Mouse (Mus musculus) kidney, adult 9 months (tissue): ENCODE data around the gene Irf2bpl.

Experiments used
- DNase-seq: peaks from one replicate; pipeline ENCODE4 v3.0.0; 2022

The Irf2bpl gene

DNA sequence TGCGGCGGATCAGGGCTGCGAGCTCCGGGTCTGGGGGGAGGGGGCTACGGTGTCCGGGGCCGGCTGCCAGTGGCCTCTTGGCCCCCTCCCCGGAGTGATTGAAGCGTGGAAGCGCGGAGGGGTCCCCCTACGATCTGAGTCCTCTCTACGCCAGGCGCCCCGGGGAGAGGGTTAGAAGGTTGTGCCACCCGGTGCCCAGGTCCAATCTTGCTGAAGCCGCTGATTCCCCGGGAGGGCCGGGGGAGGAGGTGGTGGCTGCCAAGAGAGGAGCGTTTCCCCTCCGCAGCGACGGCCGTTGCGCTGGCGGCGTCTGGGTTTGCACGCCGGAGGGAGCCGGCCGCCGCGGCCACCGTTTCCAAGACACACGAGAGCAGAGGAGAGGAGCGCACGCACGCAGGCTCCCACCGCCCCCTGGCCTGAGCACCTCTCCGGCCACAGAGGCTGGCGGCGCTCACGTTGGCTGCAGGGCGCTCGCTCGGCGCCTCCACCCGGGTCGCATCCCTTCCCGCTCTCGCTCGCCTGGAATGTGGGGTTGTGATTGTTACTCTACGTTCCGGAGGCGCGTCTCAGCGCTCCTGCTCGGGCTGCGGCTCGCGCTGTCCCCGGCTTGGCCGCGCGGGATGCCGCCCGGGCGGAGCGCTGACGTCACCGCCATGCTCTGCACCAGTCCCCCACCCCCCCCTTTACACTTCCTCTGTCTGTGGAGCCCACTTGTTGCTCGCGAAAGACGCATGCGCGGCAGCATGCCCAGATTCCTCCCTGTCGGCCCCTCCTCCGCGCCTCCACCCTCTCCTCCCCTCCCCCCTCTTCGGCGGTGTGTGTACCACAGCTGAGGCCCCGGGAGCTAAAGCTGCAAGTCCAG, at the start of gene Irf2bpl:
Gene Irf2bpl (minus strand): TSS at position 602 of the 862 bp plus-strand sequence.
- DNase-seq: peak; percentile 99

DNA sequence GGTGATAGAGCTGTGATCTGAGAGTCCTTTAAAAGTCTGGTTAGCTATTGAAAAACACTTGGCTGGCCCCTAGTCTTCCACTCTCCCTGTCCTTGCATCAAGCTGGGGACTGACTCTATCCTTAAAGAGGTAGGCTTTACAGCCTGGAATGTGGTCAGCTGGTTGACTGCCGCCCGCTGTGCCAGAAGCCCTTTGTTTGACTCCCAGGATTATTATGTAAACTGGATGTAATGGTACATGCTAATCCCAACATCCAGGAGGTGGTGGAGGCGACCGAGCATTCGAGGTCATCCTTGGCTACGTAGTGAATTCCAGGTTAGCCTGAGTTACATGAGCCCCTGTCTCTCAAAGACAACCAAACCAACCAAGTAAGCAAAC, 48.0 kb upstream of the Irf2bpl start:
- DNase-seq: peak; percentile 81

DNA sequence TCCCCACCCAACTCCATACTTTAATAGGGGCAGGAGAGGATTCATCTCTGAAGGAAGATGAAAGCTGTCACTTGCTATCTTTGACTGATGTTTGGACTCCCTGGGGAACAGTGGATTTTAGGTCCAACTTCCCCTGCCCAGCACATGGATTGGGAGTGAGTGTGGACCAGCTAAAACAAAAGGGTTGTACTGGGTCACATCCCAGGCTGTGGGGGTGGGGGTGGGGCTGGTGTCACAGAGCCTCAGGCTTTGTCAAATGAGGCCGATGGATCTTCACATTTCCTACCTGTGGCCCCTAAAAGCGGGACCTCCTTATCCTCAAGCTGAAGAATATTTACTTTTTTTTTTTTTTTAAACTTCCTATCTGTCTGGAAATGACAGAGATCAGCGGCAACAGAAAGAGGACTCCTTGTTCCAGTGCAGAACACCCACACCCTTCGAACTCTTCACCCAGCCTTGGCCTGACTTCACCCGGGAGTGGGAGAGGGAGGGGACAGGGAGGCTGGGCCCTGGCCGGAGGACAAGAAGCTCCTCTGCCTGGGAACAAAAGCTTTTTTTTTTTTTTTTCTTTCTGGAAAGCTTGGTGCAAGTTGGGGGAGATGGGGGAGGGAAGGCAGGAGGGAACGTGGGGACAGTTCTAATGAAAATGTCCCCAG, 47.4 kb upstream of the Irf2bpl start:
- peak; percentile 88 for DNase-seq

DNA sequence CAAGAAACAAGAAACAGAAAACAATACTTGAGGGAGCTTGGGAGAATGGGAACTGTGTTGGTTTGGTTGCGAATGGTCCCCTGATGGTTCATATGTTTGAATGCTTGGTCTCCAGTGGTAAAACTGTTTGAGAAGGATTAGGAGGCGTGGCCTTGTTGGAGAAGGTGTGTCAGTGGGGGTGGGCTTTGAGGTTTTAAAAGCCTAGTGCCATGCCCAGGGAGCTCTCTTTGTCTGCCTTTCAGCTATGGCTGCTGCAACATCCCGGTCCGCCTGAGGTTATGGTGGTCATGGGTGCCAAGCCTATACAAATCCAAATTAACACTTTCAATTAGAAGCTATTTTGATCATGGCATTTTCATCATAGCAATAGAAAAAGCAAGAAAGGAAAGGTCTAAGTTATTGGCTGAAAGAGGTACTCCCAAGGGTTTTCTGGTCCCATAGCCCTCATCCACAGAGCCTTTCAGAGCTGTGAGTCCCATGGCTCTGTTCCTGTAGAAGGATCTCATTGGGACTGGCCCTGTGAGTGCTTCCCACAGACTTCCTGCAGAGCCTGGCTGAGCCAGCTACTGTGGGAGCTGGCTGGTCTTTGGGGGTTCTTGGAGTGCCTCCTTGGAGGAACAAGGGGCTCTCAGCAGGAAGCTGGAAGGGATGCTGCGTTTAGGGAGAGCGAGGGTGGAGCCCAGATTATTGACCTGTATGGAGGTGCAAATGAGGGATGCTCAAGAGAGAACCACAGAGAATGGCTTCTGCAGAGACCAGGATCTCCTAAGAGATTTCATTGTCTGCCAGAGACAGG, 46.5 kb upstream of the Irf2bpl start:
- DNase-seq: no peak

DNA sequence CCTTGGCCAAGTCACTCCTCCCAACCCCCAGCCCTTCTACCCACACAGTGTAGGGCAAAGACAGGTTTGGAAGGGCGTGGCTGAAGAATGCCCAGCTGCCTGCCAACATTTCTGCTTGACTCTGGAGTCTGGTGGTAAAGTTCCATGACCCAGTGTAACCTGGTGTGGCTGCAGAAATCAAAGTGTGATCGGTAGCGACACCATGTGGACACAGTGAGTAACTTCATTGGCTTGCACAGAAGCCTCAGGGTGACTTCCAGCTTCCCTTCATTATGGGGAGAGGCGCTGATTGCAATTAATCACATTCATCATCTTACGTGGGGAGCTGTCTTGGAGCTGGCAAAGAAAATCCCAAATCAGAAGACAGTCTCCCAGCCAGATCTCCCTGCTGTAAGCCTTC, 39.2 kb upstream of the Irf2bpl start:
- peak; percentile 95 for DNase-seq

DNA sequence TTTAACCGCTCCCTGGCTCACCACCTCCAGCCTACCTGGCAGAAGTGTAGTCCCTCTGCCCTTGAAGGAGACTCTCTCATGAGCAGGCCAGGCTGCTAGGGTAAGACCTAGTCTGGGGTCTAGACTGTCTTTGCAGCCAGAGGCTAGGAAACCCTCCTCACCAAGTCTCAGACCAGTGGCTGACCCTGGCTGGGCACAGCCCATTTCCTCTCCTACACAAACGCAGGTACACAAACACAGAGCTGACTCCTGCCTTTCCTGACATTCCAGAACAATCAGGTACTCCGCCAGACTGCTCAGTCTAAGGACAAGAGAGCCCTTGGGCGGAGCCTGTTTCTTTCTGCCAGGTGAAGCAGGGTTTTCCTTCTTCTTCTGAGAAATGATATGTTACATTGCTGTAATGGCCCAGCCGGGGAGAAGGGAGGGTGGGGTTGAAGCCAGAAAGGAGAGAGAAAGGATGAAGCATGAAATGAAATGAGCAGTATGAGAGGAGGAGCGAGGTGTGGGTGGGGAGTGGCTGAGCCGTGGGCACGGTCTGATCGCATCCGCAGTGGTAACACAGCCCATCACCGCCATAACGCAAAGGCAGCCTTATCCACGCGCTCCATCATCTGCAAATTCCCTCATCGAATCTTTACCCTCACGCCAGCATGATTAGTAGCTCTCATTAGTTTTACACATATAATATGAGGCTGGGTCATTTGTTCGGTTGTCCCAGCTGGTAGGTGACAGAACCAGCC, 34.6 kb upstream of the Irf2bpl start:
- DNase-seq: no peak

DNA sequence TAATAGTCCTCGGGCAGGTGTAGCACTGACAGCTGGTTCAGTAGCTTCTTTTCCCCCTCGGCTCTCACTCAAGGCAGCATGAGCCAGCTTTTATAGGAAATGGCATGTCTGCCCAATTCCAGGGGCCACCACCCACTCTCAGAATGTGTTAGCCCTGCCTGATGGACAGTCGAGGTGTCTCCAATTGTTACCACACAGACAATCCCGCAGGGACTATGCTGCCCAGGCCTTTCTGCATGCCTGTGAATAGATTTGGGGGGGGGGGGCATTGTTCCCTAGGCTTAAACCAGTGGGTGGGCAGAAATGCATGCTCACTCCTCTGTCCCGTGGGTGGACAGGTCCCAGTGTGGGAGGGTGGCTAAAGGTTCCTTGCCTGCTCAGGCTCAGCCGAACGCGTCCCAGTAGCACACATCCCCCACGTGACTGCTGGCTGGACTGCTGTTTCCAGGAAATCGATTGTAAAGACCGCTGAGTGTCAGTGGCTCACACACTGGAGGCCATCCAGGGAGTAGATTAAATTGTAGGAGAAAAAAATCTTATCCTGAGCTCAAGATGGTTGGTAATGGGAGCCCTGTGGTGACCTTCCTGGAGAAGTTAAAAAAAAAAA, 33.9 kb upstream of the Irf2bpl start:
- no peak for DNase-seq

DNA sequence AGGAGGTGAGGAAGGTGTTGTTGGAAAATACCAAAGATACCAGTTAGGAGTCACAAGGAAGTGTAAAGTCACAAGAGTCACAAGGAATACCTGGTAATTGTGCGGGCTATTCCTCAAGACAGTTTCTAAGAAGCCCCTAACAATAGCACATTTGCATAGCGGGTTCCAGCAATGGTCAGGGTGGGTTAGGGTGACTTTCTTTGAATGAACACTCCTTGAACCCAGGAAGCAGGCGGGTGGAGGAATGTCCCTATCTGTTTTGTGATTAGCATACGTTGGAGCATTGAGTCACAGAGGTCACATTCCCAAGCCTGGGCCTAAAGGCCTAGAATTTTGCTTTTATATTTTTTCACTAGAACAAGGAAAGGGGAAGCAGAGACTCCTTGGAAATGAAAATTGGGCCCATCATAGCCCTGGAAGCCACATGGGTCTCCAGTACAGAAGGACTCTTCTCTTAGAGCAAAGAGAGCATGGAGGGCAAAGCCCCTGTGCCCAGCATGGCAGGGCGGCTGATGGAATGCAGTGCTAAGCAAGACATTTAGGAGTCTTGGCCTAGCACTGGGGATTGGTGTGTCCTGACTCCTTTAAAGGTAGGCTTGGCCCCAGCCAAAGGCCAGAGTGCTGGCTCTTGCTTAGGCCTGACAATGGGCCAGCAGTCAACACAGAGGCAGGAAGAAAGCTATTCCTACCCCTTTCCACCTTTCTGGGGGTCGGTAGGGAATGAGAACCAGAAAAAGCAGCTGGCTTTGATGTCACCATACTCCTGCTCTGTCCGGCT, 32.4 kb upstream of the Irf2bpl start:
- no peak for DNase-seq

DNA sequence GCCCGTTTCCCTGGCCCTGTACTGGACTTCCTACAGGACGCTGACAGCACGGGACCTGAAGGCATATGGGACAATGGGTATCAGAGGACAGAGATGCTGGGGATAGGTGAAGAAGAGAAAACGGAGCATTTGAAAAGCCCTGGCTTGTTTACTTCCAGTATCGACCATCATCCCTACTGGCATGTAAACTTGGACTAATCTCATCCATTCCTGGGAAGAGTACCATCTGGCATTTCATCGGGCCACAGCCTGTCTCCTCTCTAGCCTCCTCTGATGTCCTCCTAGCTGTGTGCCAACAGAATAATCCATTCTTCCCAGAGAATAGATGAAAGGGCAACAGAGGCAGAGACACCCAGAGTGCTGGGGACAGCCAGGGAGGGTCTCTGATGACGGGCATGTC, 31.0 kb upstream of the Irf2bpl start:
- DNase-seq: no peak

DNA sequence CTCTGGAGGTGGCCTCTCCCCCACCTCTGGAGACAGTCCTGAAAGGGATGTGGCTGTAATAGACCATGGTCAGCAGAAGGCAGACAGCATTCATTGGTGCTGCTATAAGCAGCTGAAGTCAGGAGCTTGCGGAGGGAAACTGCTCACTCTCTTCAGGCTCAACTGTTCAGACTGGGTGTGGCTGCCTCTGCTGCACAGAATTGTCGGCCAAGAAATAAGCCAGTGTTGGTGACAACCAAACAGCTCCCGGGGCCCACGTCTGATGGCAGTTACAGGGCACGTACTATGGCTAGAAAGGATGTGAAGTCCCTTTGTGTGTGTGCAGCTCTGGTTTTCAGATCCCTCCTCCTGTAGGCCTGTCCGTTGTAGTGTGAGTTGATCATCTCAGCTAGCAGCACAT, 30.2 kb upstream of the Irf2bpl start:
- no peak for DNase-seq

DNA sequence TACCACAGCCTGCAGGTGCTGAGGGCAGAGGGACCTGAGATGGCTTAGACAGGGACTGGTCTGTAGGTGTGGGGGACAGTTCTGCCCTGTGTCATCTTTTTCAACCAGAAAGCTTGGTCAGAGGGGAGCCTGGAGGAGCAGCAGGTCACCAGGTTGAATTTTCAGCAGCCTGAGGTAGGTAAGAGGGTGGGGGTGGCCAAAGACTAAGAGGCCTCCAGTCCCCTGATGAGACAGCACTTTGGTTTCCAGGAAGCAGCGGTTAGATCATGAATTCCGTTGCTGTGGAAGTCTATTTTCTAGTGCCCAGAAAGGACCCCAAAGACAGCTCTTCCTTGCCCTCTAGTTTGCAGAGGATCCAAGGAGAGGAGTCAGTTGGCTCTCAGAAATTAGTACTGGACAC, 29.8 kb upstream of the Irf2bpl start:
- no peak for DNase-seq

DNA sequence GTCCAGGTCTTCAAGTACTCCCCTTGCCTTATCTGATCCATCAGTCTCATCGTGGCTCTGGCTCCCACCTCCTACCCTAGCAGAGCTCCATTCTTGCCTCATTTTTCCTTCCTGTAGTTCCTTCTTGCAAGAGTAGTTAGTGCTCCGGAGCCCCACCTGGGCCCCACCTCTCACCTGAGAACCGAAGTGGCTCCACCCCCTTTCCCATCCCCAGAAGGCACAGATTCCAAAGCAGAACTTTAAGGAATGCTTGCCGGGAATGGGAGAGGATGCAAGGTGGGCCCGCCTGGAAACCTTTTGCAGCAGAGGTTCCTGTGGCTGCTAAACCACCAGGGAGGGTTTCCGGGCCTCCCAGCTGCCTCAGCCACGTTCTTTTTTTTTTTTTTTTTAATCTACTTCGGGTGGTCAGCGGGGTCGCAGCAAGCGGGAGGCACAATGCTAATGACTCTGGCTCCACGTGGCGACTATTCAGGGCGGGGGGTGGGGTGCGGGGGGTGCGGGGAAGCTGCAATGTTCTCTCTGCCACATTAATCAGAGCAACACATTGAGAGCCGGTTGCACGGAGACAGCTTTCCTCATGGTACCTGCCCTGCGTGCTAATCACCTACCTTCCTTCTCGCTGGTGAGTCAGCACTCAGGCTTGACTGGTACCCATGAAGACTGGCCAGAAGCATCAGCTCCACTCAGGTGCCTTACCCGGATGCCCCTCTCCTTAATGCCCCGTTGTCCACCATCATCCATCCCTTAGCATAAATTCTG, 27.9 kb upstream of the Irf2bpl start:
- DNase-seq: no peak

DNA sequence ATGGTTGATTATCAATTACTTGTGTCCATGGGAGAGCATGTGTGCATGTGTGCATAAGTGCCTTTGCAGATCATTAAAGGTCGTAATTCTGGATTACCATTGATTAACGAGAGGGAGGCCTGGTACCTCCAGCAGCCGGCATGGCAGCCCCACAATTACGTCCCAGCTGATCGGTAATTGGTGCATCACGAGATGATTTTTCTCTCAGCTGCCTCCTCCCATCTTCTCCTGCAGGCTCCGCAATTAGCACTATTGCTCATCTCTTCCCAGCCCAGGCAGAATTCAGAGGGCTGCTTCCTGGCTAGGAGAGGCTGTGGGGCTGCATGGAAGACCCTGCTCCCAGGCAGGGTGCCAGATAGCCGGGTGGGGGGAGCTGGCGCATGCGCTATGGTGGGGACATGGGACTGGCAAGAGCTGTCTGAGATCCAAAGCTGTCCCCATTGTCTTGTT, 26.9 kb upstream of the Irf2bpl start:
- no peak for DNase-seq

DNA sequence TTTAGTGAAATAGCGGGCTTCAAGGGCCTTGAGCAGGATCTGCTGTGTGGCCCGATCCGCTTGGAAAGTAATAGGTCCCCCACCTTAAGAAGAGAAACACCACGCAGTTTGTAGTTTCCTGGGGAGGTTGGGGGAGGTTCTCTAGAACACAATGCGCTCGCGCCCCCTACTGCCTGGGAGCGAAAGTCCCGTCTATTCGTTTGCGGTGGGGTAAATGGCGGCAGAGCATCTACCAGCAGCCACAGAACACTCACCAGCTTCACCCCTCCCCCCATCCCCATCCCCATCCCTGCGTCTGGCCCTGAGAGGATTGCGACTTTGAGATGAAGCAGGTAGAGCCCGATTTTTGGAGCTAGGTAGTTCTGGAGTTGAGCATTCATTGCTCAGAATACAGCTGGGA, 21.8 kb upstream of the Irf2bpl start:
- DNase-seq: peak; percentile 91

DNA sequence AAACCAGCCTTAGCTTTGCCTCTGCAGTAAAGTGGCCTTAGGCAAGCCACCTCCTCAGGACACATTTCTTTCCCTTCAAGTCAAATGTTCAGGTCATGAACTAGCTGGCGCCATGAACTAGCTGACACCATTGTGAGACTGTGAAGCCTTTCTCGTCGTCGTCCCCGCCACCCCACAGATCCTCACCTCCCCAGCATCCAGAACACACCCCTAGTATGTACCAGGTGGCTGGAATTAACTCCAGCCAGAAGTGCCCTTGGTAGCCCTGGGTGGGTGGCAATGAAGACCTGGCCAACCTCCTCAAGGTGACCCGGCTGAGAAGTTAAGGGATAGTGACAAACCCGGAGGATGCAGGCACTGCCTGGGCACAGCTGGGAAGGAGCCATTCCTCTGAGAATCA, 21.3 kb upstream of the Irf2bpl start:
- DNase-seq: no peak

DNA sequence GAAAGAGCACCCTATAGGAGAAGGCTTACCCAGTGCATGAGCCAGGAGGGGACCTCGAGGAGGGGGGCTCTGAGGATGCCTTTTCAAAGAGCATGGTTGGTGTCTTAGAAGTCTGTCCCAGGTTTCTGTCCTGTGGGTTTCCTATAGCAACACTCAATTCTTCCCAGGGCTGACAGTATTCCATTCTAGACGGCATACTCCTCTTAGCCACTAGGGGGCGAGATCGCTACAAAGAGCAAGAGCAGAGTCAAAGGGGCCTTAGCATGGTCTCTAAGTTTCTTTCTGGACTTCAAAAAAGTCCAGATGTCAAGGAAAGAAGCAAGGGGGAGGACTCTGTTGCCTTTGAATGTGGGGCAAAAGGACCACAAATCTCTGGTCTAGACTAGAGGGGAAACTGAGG, 20.6 kb upstream of the Irf2bpl start:
- peak; percentile 73 for DNase-seq

DNA sequence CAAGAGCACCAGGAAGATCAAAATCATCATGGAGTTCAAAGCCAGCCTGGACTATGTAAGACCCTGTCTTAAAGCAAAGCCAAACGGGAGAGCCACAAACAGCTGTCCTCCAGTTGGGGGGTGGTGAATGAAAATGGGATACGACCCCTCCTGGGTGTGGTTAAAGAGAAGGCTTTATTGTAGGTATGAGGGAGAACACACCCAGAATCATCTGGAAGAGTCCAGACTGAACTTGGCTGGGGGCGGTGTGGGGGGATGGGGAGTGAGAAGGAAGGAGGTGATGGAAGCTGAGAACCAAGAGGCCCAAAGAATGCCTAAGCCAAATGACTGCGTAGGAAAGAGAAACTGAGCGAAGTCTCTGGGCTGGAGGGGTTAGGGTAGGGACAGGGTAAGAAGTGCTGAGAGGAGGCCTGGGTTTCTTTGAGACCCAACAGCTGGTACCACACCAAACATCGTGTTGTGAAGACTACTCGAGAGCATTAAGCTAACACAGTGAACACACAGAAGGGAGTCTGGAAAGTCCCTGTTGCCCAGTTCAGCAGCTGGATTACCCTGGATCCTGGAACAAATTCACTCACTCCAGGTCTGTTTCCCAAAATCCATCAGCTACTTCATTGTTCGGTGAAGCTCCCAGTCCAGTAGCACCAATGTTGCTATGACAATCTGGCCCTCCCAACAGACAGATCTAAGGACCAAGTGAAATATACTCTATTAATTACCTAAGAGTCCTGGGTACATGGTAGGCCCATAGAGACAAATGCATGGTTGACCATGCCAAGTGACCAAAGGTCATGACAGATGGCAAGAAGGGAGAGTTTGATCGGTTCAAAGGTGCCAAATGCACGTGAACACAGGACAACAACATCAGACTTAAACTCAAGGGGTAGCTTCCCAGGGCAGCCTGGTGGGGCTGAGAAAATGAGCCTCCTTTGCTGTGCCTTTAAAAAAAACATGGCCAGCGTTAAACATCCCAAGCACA, 19.5 kb upstream of the Irf2bpl start:
- DNase-seq: peak; percentile 89

DNA sequence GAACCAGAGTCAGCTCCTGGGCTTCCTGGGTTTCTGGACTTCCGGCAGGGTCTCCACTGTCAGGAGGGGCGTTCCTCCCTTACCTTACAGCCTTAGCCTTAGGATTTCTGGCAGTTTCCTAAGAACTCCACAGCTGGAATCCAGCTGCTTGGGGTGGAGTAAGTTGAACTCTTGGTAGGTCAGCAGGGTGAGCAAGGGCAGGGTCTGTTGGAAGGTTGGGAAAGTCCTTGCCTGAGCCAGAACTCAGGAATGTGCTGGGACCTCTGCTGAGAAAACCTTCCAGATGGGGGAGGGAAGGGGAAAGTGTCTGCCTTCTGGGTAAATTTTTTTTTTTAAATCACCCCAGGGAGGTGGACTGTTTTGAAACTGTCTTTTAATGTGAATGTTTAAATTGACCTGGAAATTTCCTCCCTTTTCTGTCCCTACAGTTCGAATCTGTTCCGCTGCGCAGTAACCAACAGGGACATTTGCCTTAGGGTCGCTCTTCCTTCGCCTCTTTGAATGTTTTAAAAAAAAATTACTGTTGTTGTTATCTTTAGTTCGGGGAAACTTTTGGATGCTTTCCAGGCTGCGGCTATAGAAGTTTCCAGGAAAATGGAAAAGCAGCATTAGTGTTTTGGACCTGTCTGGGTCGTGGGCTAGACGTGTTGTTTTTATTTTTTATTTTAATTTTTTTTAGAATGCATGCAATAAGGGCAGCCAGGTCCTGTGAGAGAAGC, 15.0 kb upstream of the Irf2bpl start:
- DNase-seq: peak; percentile 58

DNA sequence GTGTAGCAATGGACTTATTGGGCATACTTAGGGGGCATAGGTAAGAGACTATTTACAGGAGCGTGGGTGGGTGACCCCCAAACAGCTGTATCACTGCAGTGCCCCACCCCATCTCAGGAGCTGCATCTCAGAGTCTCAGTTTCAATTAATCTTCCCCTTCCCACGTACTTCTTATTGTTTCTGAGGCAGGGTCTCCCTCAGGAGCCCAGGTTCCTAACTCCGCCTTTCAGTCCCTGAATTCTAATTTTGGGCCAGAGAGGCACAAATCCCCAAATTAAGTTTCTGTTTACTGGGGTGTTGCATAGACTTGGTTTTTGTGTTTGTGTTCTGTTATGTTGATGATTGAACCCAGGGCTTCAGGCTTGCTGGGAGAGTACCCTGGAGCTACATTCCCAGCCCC, 13.8 kb upstream of the Irf2bpl start:
- no peak for DNase-seq
